Mouse (Mus musculus) liver, postnatal 0 days (tissue): ENCODE data around the gene Map4k1.

Experiments
- CTCF ChIP-seq: sonication (generic); IDR thresholded peaks from 2 replicates; pipeline ENCODE4 v1.5.1; 2016; ENCODE audit warnings: antibody characterized with exemption, low read depth
- EP300 ChIP-seq: IDR thresholded peaks from 2 replicates; pipeline ENCODE4 v1.6.1; 2016; ENCODE audit warnings: antibody characterized with exemption, low read depth, mild to moderate bottlenecking

DNA sequence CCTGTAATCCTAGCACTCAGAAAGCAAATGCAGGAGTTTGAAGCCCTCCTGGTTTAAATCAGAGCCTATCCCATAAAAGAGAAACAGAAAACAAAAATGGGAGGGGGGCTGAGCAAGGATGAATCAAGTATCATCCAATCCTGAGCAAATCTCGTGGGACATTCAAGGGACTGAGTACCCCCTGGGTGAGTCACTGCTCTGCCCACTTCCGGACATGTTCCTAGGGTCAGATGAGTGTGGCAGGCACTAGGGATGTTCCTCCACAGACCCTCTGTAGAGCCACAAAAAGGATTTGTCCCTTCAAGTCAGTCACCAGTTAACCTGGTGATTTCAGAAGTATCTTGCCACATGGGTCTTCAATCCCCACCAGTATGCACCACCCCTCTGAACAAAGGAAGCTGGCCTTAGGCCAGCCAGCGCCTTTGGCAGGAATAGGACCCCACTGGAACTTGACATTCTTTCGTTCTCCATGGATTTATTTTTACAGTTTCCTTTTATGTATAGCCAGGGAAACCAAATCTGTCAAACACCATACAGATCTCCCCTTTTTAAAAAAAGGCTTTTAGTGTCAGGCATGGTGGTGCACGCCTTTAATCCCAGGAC is 26.5 kb upstream of the Map4k1 start:
- TF ChIP-seq EP300 (no peak), CTCF (no peak)
